Mouse (Mus musculus) adrenal gland, postnatal 10 days (tissue): Measurements from ENCODE around the gene Slc25a34. TPM values are rescaled to one million over a fixed set of nuclear protein-coding genes. Genes with fewer than 3 reads are reported as not detected.

Experiments
- DNase-seq: peaks from one replicate; pipeline ENCODE4 v3.0.0; 2021; ENCODE audit warnings: mixed read lengths
- total RNA-seq, 2 experiments: library from RNA; stranded (reverse); gene quantifications; 2 replicates each; pipeline ENCODE4 v1.2.3; 2021

Slc25a34 gene
- total RNA-seq, 2 experiments from 2014 or later = 36.1 to 39.2 TPM

DNA sequence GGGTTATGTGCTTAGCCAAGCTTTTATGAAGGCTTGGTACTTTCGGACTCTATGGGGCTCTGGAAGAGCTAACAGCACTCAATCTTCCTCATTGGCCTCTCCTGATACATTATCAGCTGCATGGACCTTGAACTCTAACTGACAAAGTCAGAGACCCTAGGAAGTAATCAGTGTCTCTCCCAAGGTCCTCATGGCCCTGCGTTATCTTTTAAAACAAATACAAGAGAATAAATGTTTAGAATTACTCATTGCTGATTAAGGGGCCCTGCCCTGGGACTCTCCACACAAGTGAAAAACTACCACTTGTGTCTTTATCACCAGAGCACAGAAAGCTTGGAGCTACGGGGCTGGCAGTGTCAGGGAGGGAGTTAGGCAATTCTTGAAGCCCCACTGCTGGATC, 44.8 kb downstream of the Slc25a34 start:
- DNase-seq = no peak

DNA sequence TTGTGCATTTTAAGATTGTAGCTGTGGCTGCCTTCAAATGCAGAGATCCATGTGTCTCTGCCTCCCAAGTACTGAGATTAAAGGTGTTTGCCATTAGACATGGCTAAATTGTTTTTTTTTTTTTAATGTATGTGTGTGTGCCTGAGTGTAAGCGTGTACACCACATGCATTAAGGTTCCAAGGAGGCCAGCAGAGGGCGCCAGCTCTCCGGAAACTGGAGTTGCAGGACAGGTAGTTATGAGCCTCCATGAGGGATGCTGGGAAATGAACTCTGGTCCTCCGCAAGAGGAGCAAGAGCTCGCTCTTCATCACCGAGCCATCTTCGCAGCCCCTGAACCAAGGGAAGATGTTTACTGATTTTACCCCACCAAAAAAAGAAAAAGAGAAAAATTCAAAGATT, 46.7 kb downstream of the Slc25a34 start:
- DNase-seq = no peak

DNA sequence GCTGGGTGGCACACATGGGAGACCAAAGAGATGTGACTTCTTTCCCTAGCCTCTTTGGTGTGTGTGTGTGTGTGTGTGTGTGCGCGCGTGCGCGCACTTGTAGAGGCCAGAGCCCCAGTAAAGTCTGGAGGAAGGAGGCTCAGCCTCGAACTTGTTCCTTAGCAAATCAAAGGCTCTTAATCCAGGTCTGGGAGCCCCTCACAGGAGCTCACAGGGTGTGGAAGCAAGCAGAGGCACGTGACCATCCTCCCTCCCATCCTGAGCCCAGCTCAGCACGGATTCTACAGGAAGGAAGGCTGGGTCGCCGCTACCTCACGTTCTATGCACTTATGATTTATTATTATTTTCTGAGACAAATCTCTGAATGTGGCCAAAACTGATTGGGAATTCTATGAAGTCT, 47.2 kb downstream of the Slc25a34 start:
- no peak for DNase-seq

DNA sequence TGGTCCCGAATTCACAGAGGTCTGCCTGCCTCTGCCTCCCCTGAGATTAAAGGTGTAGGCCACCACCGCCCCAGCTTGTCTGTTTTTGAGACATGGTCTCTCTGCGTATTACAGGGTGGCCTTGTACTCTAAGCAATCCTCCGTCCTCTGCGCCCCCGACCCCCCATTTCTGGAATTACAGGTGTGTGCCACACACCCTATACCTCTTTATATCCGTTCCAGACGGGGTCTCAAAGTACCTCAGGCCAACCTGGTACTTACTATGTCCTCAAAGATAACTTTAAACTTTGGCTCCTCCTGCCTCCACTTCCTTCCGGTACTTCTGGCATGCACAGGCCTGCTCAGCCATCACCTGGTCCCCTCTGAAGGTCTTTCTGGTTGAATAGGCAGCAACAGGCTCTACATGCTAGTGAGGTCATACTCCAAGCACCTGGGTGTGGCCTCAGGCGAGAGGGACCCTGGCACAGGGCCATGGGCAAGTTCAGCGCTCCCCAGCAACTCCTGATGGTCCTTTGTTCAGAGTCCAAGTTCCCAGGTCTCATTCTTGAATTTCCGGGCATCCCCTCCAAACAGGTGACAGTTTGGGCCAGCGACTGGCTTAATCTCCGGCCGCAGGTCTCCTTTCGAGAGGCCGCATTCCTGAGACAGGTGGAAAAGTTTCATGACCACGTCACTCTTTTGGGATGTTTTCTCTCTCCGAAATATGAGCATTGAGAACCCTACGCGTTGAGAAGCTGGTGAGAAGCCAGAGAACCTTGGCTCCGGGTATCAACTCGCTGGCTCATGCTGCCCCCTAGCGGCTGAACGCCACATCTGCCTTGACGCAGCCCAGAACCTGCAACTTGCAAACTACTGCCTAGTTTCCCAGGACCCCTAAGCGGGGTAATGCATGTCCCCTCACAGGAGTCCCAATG, 48.6 kb downstream of the Slc25a34 start:
- DNase-seq = peak; percentile 94

DNA sequence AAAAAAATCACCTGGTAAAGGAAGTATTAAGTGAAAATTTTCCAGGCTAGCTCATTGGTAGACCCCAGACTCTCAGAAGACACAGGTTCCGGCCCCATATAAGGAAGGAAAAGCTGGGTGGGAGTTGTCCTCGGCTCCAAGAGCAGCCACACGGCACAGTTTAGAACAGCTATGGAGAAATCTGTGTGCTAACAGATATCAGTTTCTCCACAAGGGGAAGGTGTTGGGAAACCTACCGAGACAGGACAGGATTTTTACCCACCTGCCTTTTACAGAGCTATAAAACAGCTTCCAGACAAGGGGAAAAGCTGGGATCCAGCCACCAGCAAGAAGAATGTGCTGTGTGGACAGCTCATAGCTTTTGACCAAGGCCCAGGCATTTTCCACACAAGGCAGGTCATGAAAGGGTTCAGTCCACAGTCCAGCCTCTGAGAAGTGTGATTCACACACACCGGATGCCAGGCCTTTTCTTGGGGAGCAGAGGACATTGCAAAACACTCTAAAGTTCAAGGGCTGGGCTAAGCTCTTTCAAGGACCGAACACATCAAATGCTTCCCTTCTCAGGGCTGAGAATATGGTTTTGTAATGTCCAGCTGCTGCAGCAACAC, 50.2 kb downstream of the Slc25a34 start:
- DNase-seq = peak; percentile 79

DNA sequence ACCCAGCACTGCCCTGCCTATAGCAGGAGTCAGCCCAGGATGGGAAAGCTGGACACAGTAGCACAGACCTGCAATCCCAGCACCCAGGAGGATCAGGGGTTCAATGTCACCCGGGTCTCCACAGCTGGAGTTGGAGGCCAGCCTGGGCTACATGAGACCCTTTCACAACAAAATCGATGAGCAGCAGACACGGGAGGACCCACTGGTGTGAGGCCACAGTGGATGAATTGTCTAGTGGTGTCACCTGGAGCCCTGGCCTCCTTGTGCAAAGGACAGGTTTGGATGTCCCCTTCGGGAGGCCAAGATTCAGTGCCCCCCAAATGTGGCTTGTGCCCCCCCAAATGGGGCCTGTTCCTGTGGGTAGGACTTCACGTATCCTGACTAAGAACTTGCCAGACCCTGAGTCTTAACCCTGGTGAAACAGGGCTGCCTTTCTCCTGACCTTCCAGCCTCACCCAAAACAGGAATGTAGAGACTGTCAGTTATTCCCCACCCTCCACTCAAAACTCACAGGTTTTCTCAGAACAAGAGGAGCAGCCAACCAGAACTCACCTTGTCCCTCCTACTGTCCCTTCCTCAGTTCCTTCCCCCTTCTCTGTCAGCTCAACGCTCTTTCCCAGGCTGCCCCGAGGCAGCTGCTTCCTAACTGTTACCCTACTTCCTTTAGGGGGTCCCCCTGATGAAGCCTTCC, 50.8 kb downstream of the Slc25a34 start:
- DNase-seq = no peak

DNA sequence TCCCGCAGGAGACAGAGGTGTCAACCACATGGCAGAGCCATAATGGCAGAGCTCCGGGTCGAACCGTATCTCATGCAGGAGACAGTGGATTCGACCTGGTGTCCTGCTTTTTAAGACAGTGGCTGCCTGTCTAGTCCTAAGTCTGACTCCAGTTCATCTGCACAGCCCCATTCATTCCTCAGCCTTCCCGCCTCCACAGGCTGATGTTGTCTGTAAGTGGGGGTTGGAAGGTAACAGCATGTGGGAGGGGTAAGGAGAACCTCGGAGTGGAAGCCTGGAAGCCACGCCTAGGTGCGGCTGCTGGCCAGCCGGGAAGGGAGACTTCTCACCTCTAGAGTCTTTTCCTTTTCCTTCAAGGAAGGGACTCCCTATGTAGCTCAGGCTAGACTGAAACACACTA, 51.7 kb downstream of the Slc25a34 start:
- no peak for DNase-seq

DNA sequence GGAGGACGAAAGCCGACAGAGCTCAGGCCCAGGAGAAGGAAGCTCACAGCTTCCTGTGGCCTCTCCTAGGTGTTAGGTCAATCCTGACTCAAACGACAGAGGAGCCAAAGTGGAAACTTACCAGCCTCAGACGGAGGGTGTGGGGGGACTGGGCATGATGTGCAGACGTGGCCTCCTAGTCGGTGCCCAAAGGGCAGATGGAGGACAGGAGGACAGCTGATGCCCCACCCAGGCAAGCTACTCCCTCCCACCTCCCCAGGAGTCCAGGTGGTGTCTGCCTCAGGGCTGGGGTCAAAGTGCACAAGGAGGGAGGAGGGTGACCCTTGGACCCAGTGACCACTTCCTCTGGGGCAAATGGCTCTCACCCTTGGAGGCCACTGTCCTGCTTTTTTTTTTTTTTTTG, 52.3 kb downstream of the Slc25a34 start:
- peak; percentile 53 for DNase-seq

DNA sequence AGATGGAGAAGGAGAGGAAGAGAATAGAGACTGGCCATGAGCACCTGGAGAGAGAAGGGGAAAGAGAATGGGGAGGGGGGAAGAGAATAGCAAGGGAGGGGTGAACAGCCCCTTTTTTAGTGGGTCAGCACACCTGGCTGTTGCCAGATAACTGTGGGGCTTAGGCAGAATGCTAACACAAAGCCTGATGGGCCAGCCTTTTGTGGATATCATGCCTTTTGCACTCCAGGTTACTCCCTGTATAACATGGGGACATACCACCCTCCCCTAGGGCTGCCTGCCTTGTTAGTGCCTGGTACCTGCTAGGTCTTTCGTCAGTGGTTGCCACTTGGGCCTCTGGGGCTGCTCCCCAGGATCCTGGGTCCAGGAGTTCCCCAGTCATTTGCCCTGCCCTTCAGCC, 52.8 kb downstream of the Slc25a34 start:
- DNase-seq = no peak

DNA sequence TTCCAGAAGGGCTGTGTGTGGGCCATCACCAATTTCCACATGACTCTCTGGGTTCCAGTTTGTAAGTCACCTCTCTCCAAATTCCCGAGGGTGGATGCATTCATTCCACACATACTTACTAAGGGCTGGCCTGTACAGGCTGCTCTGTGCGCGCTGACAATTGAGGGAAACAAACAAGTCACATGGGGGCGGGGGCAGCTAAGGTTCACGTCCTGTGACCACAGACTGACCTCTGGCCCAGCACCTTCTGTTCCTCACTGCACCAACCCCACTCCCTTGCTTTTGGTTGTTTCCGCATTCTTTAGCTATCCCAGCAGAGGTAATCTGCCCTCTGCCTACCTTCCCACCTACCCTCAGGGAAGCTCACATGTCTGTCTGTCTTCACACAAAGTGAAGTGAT, 53.6 kb downstream of the Slc25a34 start:
- DNase-seq = peak; percentile 43

DNA sequence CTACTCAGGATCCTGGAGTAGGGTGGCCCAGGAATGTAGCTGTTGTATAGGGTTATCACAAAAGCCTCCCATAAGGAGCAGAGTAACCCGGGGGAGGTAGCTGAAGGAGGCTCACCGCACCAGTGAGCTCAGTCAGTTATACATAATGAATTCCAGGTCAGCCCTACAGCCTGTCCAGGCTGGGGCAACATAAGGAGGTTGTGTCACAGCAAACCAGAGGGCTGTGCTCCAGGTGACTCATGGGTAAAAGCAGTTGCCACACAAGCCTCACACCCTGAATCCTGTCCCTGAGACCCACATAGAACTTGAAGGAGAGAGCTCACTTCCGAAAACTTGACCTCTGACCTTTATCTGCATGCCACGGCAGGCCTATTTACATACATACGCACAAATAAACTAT, 54.7 kb downstream of the Slc25a34 start:
- no peak for DNase-seq

Other genes with a start within 250 kb of the Slc25a34 start
- gene Clcnka, start 225.1 kb downstream of the Slc25a34 start, total RNA-seq = not detected
- not detected for gene Clcnkb, start 207.8 kb downstream of the Slc25a34 start, total RNA-seq
- 10 to 100 TPM in 1 of 2 experiments, 1 to 10 TPM in 1; 9.0 to 31.7 TPM for gene Hspb7, start 203.0 kb downstream of the Slc25a34 start, total RNA-seq
- gene Srarp, start 187.7 kb downstream of the Slc25a34 start, total RNA-seq = not detected
- 10 to 100 TPM; 16.2 to 20.0 TPM for gene Zbtb17, start 179.2 kb downstream of the Slc25a34 start, total RNA-seq
- 10 to 100 TPM; 36.6 to 55.2 TPM for gene Spen, start 85.2 kb downstream of the Slc25a34 start, total RNA-seq
- 10 to 100 TPM; 14.8 to 21.6 TPM for gene Fblim1, start 17.7 kb downstream of the Slc25a34 start, total RNA-seq
- 1 to 10 TPM; 7.9 to 9.5 TPM for gene Tmem82, start 5.2 kb downstream of the Slc25a34 start, total RNA-seq
- 10 to 100 TPM; 37.6 to 42.2 TPM for gene Plekhm2, start 41.1 kb upstream of the Slc25a34 start, total RNA-seq
- gene Rsc1a1, start 61.8 kb upstream of the Slc25a34 start, total RNA-seq = 1 to 10 TPM; 2.8 to 3.5 TPM
- gene Ddi2, start 99.6 kb upstream of the Slc25a34 start, total RNA-seq = 10 to 100 TPM; 48.6 to 59.9 TPM
- 10 to 100 TPM; 15.6 to 34.4 TPM for gene Agmat, start 122.9 kb upstream of the Slc25a34 start, total RNA-seq
- 10 to 100 TPM; 16.1 to 16.8 TPM for gene Dnajc16, start 167.1 kb upstream of the Slc25a34 start, total RNA-seq
- 10 to 100 TPM; 14.4 to 22.5 TPM for gene Casp9, start 169.8 kb upstream of the Slc25a34 start, total RNA-seq
- gene Cela2a, start 202.3 kb upstream of the Slc25a34 start, total RNA-seq = not detected
- gene Ctrc, start 222.5 kb upstream of the Slc25a34 start, total RNA-seq = not detected